Mouse (Mus musculus) lung, postnatal 0 days (tissue): Measurements from ENCODE around the gene Fam208a.

Source experiments
- CTCF ChIP-seq: IDR thresholded peaks from 2 replicates; pipeline ENCODE4 v1.5.1; 2016; ENCODE audit warnings: antibody characterized with exemption, mild to moderate bottlenecking
- EP300 ChIP-seq: IDR thresholded peaks from 2 replicates; pipeline ENCODE4 v1.6.1; 2016; ENCODE audit warnings: antibody characterized with exemption, mild to moderate bottlenecking, control low read depth

DNA sequence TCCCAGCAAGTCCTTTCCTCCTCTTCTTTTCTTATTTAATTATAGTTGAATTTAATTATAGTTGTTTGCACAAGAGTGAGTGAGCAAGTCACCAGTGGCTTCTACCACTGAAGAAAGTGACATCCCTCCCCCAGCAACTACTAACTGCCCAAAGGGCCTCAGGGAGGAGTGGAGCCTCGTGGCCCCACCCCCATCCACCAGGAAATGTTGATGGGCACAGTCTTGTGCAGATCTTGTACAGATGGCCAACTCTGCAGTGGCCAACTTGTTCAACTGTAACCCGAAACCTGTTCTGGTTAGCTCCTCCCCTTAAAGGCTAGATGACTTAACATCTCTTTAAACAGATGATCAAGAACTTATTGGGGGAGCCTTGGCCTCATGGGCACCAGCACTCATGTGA is 38.9 kb upstream of the Fam208a start:
- TF ChIP-seq CTCF (no peak), EP300 (no peak)
